Mouse (Mus musculus): Measurements from ENCODE around the gene Gm16427. TPM values are rescaled to one million over a fixed set of nuclear protein-coding genes. Genes with fewer than 3 reads are reported as not detected.

The Gm16427 gene
- not detected for polyA plus RNA-seq (2014; fragmentation: Illumina TruSeq; extraction: RNeasy Lipid Tissue Mini Kit (QIAGEN cat#74804); ENCODE audit: low read depth, low replicate concordance)

GRCm38 (mm10) chr5:93540100-93540499 is at the start of gene Gm16427:
Gene Gm16427 (minus strand): TSS chr5:93540200.

Other genes with a start within 250 kb of the Gm16427 start
- gene C87414, start 131.4 kb upstream of the Gm16427 start, polyA plus RNA-seq (2014; fragmentation: Illumina TruSeq; extraction: RNeasy Lipid Tissue Mini Kit (QIAGEN cat#74804); ENCODE audit: low read depth, low replicate concordance), result not detected